Mouse (Mus musculus) liver, postnatal 0 days (tissue): ENCODE results near the gene Ehd4. TPM values are rescaled to one million over a fixed set of nuclear protein-coding genes. Genes with fewer than 3 reads are reported as not detected.

ENCODE experiments used
- ATAC-seq: fragments of 200-750 bp; cut with Nextera tagmentation; 2 replicates; pipeline ENCODE4 v1.8.0; 2017; ENCODE audit warnings: mild to moderate bottlenecking, moderate library complexity
- DNase-seq: peaks from one replicate; pipeline ENCODE4 v3.0.0-alpha.2; 2016
- H3K27ac ChIP-seq: fragments of 300-500 bp; sonication (generic); 2 replicates; pipeline ENCODE4 v1.5.1; 2014; ENCODE audit warnings: antibody characterized with exemption, moderate library complexity, mild to moderate bottlenecking, low read depth
- H3K27me3 ChIP-seq: fragments of 300-500 bp; sonication (generic); 2 replicates; pipeline ENCODE4 v1.6.1; 2014; ENCODE audit warnings: low read length, control low read depth, mixed read lengths; ENCODE audit not compliant: insufficient read depth
- H3K36me3 ChIP-seq: fragments of 300-500 bp; sonication (generic); replicated peaks from 2 replicates; pipeline ENCODE4 v1.6.1; 2014; ENCODE audit warnings: mild to moderate bottlenecking, control low read depth, low read length, moderate library complexity, mixed read lengths; ENCODE audit not compliant: insufficient read depth
- H3K4me1 ChIP-seq: fragments of 300-500 bp; sonication (generic); 2 replicates; pipeline ENCODE4 v1.6.1; 2014; ENCODE audit warnings: antibody characterized with exemption, mild to moderate bottlenecking, control low read depth; ENCODE audit not compliant: insufficient read depth
- H3K4me2 ChIP-seq: fragments of 300-500 bp; sonication (generic); 2 replicates; pipeline ENCODE4 v1.6.1; 2014; ENCODE audit warnings: low read depth, mild to moderate bottlenecking, low read length, moderate library complexity, mixed read lengths
- H3K4me3 ChIP-seq: fragments of 300-500 bp; sonication (generic); 2 replicates; pipeline ENCODE4 v1.5.1; 2014; ENCODE audit warnings: low read depth, low read length
- H3K9ac ChIP-seq: fragments of 300-500 bp; sonication (generic); replicated peaks from 2 replicates; pipeline ENCODE4 v1.6.1; 2014; ENCODE audit warnings: mild to moderate bottlenecking, moderate library complexity
- H3K9me3 ChIP-seq: fragments of 300-500 bp; sonication (generic); 2 replicates; pipeline ENCODE4 v1.6.1; 2016; ENCODE audit warnings: mild to moderate bottlenecking, control low read depth, low read length, mixed read lengths
- CTCF ChIP-seq: sonication (generic); IDR thresholded peaks from 2 replicates; pipeline ENCODE4 v1.5.1; 2016; ENCODE audit warnings: antibody characterized with exemption, low read depth
- EP300 ChIP-seq: IDR thresholded peaks from 2 replicates; pipeline ENCODE4 v1.6.1; 2016; ENCODE audit warnings: antibody characterized with exemption, low read depth, mild to moderate bottlenecking
- WGBS: fragments of 180-500 bp; shearing (Covaris S2); extraction: QIAGEN DNeasy Blood & Tissue Kit; methylation state at CpG from one replicate; pipeline ENCODE4 v1.1.7; 2014; ENCODE audit not compliant: insufficient replicate concordance; 5-methylcytosine and 5-hydroxymethylcytosine counted together
- polyA plus RNA-seq: library from polyadenylated mRNA; unstranded; fragments of >200 nt; fragmentation: Nextera tagmentation; extraction: Ambion mirVana; gene quantifications from 2 replicates; pipeline ENCODE4 v1.2.1, GENCODE M21; 2015

Ehd4 gene
- polyA plus RNA-seq, 1 experiment from 2014 or later, result 29.2 TPM

- DNase-seq, result no peak
- no peak for TF ChIP-seq CTCF
- TF ChIP-seq EP300, result no peak
- Histone ChIP-seq H3K36me3 (peaks cover 8% of the 10 kb centered on the region), H3K4me1 (no peaks in the 10 kb centered on the region; the same call in 1 of the 2 replicates), H3K27me3 (no peaks in the 10 kb centered on the region), H3K27ac (no peak overlapping the region), H3K9ac (no peak overlapping the region), H3K9me3 (no peaks in the 10 kb centered on the region), H3K4me3 (no peak overlapping the region), H3K4me2 (no peak overlapping the region)
- WGBS, result 88% methylated on average over 6 of the region's 6 CpGs
- ATAC-seq, result no peak
Measured at GRCm38 (mm10) chr2:120096711-120097110, 57.7 kb downstream of the Ehd4 start.

- WGBS, result 77% methylated on average over 8 of the region's 8 CpGs
- Histone ChIP-seq H3K4me1 (no peaks in the 10 kb centered on the region; the same call in 1 of the 2 replicates), H3K9ac (no peak overlapping the region), H3K27me3 (no peaks in the 10 kb centered on the region), H3K36me3 (peaks cover 9% of the 10 kb centered on the region), H3K4me3 (no peak overlapping the region), H3K9me3 (no peaks in the 10 kb centered on the region), H3K4me2 (no peak overlapping the region), H3K27ac (no peak overlapping the region)
- ATAC-seq, result no peak
- no peak for TF ChIP-seq EP300
- TF ChIP-seq CTCF, result no peak
- no peak for DNase-seq
Measured at GRCm38 (mm10) chr2:120096191-120096590, 58.2 kb downstream of the Ehd4 start.

GRCm38 (mm10) chr2:120095171-120095570, 59.2 kb downstream of the Ehd4 start:
- DNase-seq, result no peak

GRCm38 (mm10) chr2:120093671-120094430, 60.6 kb downstream of the Ehd4 start:
- no peak overlapping the region for H3K27ac ChIP-seq
- no peak overlapping the region for H3K9ac ChIP-seq
- DNase-seq (peak; percentile 60), ATAC-seq (0 out of 2 replicates have a peak, but pooled peaks have one; percentile 21)
- H3K4me1 ChIP-seq, result no peaks in the 10 kb centered on the region
- H3K36me3 ChIP-seq, result peaks cover 13% of the 10 kb centered on the region
- no peaks in the 10 kb centered on the region for H3K27me3 ChIP-seq
- H3K4me3 ChIP-seq, result no peak overlapping the region
- no peaks in the 10 kb centered on the region for H3K9me3 ChIP-seq
- 49% methylated on average over 5 of the region's 5 CpGs for WGBS
- H3K4me2 ChIP-seq, result no peak overlapping the region
- TF ChIP-seq CTCF (peak; percentile 72), EP300 (no peak)

More at GRCm38 (mm10) chr2:120095171-120095570, 59.2 kb downstream of the Ehd4 start:
- H3K9me3 ChIP-seq, result no peaks in the 10 kb centered on the region
- H3K27ac ChIP-seq, result no peak overlapping the region
- WGBS, result 88% methylated on average over 4 of the region's 4 CpGs
- no peak overlapping the region for H3K9ac ChIP-seq
- no peak overlapping the region for H3K4me2 ChIP-seq
- H3K36me3 ChIP-seq, result peaks cover 10% of the 10 kb centered on the region
- H3K27me3 ChIP-seq, result no peaks in the 10 kb centered on the region
- no peaks in the 10 kb centered on the region; the same call in 1 of the 2 replicates for H3K4me1 ChIP-seq
- no peak overlapping the region for H3K4me3 ChIP-seq
- TF ChIP-seq CTCF, result no peak
- TF ChIP-seq EP300, result no peak
- ATAC-seq, result no peak

GRCm38 (mm10) chr2:120090979-120091378, 63.4 kb downstream of the Ehd4 start:
- Histone ChIP-seq H3K27ac (no peak overlapping the region), H3K4me1 (no peaks in the 10 kb centered on the region), H3K4me2 (no peak overlapping the region), H3K9me3 (no peaks in the 10 kb centered on the region), H3K27me3 (no peaks in the 10 kb centered on the region), H3K36me3 (peaks cover 9% of the 10 kb centered on the region; the same call in 1 of the 2 replicates), H3K4me3 (no peak overlapping the region), H3K9ac (no peak overlapping the region)
- DNase-seq (no peak), ATAC-seq (no peak)
- TF ChIP-seq CTCF, result no peak
- TF ChIP-seq EP300, result no peak
- WGBS, result 90% methylated on average over 17 of the region's 17 CpGs

GRCm38 (mm10) chr2:120087897-120088296, 66.5 kb downstream of the Ehd4 start:
- no peak for DNase-seq
- no peak overlapping the region for H3K4me3 ChIP-seq
- H3K9ac ChIP-seq, result no peak overlapping the region
- H3K36me3 ChIP-seq, result peaks cover 9% of the 10 kb centered on the region; the same call in 1 of the 2 replicates
- 0 out of 2 replicates have a peak, but pooled peaks cover 2% of the 10 kb centered on the region for H3K4me1 ChIP-seq
- H3K4me2 ChIP-seq, result no peak overlapping the region
- no peak overlapping the region for H3K27ac ChIP-seq
- H3K27me3 ChIP-seq, result no peaks in the 10 kb centered on the region
- no peak for ATAC-seq
- no peak for TF ChIP-seq CTCF
- TF ChIP-seq EP300, result no peak
- H3K9me3 ChIP-seq, result no peaks in the 10 kb centered on the region
- WGBS, result 73% methylated on average over 2 of the region's 2 CpGs
